Mouse (Mus musculus) cerebral cortex, adult 2 months (tissue): ENCODE results near the gene Rpl18.

Source experiments
- WGBS: fragments of 180-500 bp; shearing (Covaris S2); methylation state at CpG from one replicate; pipeline ENCODE4 v1.1.7; 2018; 5-methylcytosine and 5-hydroxymethylcytosine counted together

Rpl18 gene

GRCm38 (mm10) chr7:45730727-45731431, 15.6 kb downstream of the Rpl18 start:
- 51% methylated on average over 16 of the region's 16 CpGs for WGBS

- 89% methylated on average over 5 of the region's 5 CpGs for WGBS
These were observed 18.2 kb downstream of the Rpl18 start for GRCm38 (mm10) chr7:45733477-45733876.

- WGBS, result 8% methylated on average over 9 of the region's 9 CpGs
These were observed 24.0 kb downstream of the Rpl18 start for GRCm38 (mm10) chr7:45739162-45739763.

DNA sequence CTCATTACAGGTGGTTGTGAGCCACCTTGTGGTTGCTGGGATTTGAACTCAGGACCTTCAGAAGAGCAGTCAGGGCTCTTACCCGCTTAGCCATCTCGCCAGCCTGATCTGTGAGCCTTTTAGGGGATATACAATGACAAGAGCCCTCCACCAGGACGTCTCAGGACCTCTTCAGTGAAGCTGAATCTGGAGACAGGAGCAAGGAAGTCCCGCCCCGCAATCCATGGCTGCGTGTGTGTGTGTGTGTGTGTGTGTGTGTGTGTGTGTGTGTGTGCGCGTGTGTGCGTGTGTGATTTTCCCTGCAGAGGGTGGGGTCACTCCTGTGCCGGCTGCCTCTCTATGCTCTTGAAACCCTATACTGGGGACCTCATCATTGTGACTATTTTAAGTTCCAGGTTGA, 24.6 kb downstream of the Rpl18 start:
- WGBS, result 70% methylated on average over 10 of the region's 10 CpGs

DNA sequence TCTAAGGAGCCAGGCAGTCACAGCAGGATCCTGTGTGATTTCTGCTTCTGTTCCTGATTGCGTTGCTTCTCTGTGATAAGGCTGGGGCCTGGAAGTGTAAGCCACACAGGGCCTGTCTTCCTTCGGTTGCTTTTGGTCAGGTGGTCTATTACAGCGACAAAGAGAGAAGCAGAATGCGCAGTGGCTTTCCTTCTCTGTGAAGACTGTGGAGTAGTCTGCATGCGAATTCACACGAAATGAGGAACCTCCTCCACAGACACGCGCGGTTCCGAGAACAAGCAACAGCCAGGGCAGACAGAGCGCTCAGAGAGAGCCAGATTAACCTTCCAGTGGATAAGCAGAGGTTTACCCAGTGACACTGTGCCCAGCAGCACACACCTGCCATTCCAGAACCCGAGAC, 26.1 kb downstream of the Rpl18 start:
- WGBS, result 61% methylated on average over 12 of the region's 12 CpGs

- WGBS, result 40% methylated on average over 11 of the region's 11 CpGs
These were observed 26.5 kb downstream of the Rpl18 start for GRCm38 (mm10) chr7:45741777-45742176.

DNA sequence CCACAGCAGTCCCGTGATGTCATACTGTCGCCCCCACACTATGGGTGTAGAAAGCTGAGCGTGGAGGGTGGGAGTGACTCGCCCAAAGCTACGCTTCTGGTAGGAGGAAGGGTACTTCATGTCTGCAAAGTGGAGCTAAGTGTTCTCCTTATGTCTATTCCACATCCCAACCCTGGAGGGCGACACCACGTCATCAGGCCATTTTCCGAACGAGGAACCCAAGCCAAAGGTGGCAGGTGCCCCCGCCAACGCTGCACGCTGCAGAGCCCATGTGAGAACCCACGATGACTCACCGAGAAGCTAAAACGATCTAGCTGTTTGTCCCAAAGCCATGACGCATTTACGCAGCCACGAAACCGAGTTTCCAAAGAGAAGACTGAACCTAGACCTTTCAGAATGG, 27.1 kb downstream of the Rpl18 start:
- WGBS, result 18% methylated on average over 19 of the region's 19 CpGs

- WGBS, result 62% methylated on average over 2 of the region's 2 CpGs
These were observed 29.1 kb downstream of the Rpl18 start for GRCm38 (mm10) chr7:45744387-45744786.

GRCm38 (mm10) chr7:45746518-45746917, 31.3 kb downstream of the Rpl18 start:
- WGBS, result 66% methylated on average over 6 of the region's 6 CpGs

DNA sequence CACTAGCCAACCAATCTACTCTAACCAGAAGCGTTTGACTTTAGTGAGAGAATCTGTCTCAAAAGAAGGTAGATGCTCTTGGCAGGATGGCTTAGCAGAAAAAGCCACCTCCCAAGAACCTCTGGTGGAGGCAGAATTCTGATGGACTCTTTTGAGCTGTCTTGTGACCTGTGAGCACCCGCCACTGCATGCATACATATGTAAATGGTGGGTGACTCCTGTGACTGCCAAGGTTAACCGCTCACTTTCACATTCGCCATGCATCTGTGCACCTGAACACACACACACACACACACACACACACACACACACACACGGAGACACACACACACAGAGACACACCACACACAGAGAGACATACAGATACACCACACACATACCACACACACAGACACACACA, 32.2 kb downstream of the Rpl18 start:
- 88% methylated on average over 5 of the region's 5 CpGs for WGBS

- WGBS, result 68% methylated on average over 7 of the region's 7 CpGs
These were observed 32.9 kb downstream of the Rpl18 start for GRCm38 (mm10) chr7:45748110-45748509.

DNA sequence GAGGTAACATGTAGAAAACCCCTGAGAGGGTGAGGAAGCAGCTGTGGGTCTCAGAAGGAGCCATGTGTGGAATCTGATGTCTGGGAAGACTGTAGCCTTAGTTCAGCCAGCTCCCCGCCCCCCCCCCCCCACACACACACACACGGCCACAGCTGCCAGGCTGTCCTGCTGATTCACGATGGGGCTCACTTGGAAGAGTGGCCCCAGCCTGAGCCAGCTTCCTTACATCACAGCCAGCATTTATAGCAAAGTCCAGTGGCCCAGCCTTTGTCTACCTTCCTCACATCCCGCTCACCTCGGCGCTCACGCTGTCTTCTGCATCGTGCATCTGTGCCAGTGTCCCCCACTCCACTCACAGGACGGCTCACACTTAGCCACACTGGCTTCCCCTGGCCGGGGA, 34.1 kb downstream of the Rpl18 start:
- WGBS, result 45% methylated on average over 10 of the region's 10 CpGs

GRCm38 (mm10) chr7:45750162-45750561, 34.9 kb downstream of the Rpl18 start:
- WGBS, result 64% methylated on average over 9 of the region's 9 CpGs

DNA sequence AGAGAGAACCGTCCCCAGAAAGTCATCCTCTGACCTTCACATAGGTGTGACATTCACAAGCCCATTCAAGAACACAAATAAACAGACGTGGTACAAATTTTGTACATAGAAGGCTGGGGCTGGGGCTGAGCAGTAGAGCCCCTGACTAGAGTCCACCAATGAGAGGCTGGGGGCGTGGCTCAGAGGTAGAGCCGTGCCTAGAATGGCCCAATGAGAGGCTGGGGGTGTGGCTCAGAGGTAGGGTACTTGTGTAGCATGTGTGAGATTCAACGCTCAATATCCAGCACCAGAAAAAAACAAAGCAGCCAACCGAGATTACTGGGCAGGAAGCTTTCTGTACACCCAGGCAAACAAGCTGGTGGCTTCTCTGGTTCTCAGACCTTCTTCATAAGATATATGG, 40.4 kb downstream of the Rpl18 start:
- 68% methylated on average over 6 of the region's 6 CpGs for WGBS

DNA sequence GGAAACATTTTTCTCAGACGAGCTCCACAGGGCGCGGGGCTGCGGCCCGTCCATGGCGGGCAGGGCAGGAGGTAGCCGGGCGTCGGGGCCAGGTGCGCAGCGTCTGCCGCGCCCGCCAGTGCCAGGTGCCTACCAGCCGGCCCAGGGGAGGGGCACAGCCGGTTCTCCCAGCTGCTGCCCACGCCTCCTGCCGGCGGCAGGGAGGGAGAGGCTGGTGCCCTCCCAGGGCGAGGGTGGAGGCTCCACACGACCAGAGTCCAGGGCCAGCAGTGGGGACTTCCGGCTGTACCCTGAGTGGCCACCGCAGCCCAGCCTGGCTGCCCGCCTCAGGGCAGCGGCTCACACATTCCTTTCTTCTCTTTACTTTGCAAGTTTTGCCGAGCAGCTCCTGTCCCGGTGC, 44.1 kb downstream of the Rpl18 start:
- 16% methylated on average over 25 of the region's 27 CpGs for WGBS

DNA sequence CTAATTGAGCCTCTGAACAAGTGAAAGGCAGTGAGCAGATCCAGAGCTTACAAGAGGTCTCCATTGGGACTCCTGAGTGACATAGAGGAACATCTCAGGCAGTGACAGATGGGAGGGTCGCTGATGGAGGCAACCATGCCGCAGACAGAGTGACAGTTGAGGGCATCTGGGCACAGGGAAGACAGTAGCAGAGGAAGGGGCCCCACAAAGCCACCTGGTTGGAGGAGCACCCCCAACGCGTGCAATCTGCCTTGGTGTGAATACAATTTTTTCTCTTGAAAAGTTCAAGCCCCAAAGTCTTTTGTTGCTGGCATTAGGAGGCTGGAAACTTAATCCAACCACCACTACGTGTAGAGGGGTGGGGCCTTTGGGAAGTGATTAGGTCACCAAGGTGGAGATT, 44.9 kb downstream of the Rpl18 start:
- WGBS, result 78% methylated on average over 5 of the region's 5 CpGs

GRCm38 (mm10) chr7:45765995-45766394, 50.7 kb downstream of the Rpl18 start:
- 66% methylated on average over 8 of the region's 8 CpGs for WGBS

DNA sequence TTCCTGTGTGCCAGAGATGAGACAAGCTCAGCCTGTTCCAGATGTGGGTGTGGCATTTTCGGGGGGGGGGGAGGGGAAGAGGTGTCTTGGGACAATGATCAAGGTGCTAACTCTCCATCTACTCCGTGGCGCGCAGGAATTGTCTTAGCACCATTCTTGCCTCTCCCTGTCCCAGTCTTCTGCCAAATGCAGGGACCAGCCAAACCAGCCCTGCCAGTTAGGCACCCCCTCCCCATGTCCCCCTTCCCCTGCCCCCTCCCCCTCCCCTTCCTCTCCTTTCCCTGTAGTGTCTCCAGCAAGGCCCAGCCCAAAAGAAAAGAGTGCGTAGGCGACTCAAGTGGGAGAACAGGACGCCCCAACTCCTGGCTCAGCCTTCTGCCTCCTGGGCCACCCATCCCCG, 51.5 kb downstream of the Rpl18 start:
- 64% methylated on average over 8 of the region's 8 CpGs for WGBS

GRCm38 (mm10) chr7:45767500-45767899, 52.2 kb downstream of the Rpl18 start:
- WGBS, result 97% methylated on average over 6 of the region's 6 CpGs
